8 mouse cellular contexts compared by ENCODE assay signal in genomic region chr9:21366541-21367220, GRCm38 (mm10). TPM values are rescaled to one million over a fixed set of nuclear protein-coding genes. Genes with fewer than 3 reads are reported as not detected.
A peak's percentile ranks its signal among the peaks of the same experiment; 100 is the strongest.
DNase-seq lines count a peak whose midpoint lies in the region; ATAC-seq and TF ChIP-seq lines count a peak whose summit lies in the region.

No protein-coding gene starts in this region.

- peak overlapping the region; percentile 68 for H3K4me2 ChIP-seq in liver, postnatal 0 days (ENCODE audit: low read depth, low read length)
- H3K4me2 ChIP-seq in neural tube, embryonic 15.5 days = peak overlapping the region; percentile 70

- H3K9ac ChIP-seq in liver, postnatal 0 days (replicated peaks) = no peak overlapping the region
- H3K9ac ChIP-seq in neural tube, embryonic 15.5 days (replicated peaks) = peak overlapping the region; percentile 49

- TF ChIP-seq POLR2A in bone marrow, adult 2 months (IDR thresholded peaks at IDR 0.05; ENCODE audit: borderline replicate concordance, control insufficient read depth, low read depth, low read length) = no peak
- no peak for TF ChIP-seq POLR2A in thymus, adult 2 months (IDR thresholded peaks at IDR 0.05; ENCODE audit: control insufficient read depth, extremely low read depth, insufficient read depth, low read length, poor library complexity)

- no peak for TF ChIP-seq EP300 in liver, postnatal 0 days (IDR thresholded peaks at IDR 0.05; ENCODE audit: low read depth)

- TF ChIP-seq CTCF in E14TG2a.4 (conservative IDR thresholded peaks at IDR 0.05; ENCODE audit: low read length) = peak; percentile 100
- peak; percentile 45 for TF ChIP-seq CTCF in bone marrow, adult 2 months (IDR thresholded peaks at IDR 0.05; ENCODE audit: control insufficient read depth, insufficient read depth, low read length)
- TF ChIP-seq CTCF in liver, postnatal 0 days (IDR thresholded peaks at IDR 0.05; ENCODE audit: low read depth) = peak; percentile 91
- no peak for TF ChIP-seq CTCF in thymus, adult 2 months (IDR thresholded peaks at IDR 0.05; ENCODE audit: borderline replicate concordance, control insufficient read depth, extremely low read depth, insufficient read depth, low read length, poor library complexity)

- peak; percentile 39 for ATAC-seq in erythroblast, adult 5-6 weeks (replicated peaks; ENCODE audit: low FRiP score, poor library complexity, severe bottlenecking)
- peak; percentile 0; the same call in 1 of the 2 replicates for ATAC-seq in liver, postnatal 0 days
- peak; percentile 30 for ATAC-seq in neural tube, embryonic 15.5 days (ENCODE audit: low FRiP score)

- H3K9me3 ChIP-seq in E14TG2a.4 (ENCODE audit: low read length) = no peaks in the 10 kb centered on the region
- no peaks in the 10 kb centered on the region for H3K9me3 ChIP-seq in liver, postnatal 0 days (ENCODE audit: low read length)
- no peaks in the 10 kb centered on the region for H3K9me3 ChIP-seq in neural tube, embryonic 15.5 days (replicated peaks)

- peak overlapping the region; percentile 72 for H3K4me3 ChIP-seq in E14TG2a.4 (replicated peaks; ENCODE audit: low read length)
- peak overlapping the region; percentile 64 for H3K4me3 ChIP-seq in bone marrow, adult 2 months (replicated peaks; ENCODE audit: control insufficient read depth, low read depth, low read length)
- peak overlapping the region; percentile 95 for H3K4me3 ChIP-seq in liver, postnatal 0 days (ENCODE audit: low read depth, low read length)
- H3K4me3 ChIP-seq in neural tube, embryonic 15.5 days (replicated peaks) = peak overlapping the region; percentile 88
- H3K4me3 ChIP-seq in thymus, adult 2 months (ENCODE audit: control insufficient read depth, insufficient read depth, low read length) = peak overlapping the region; percentile 35; the same call in 1 of the 2 replicates

- intact Hi-C loops in heart, postnatal 10 days (cut with DNase I) = loop anchor here (1.0 to 2.0 kb wide), 2 partner anchors 44 to 102 kb away; no protein-coding TSS in a partner anchor

- peak overlapping the region; percentile 49 for H3K27ac ChIP-seq in bone marrow, adult 2 months (ENCODE audit: control insufficient read depth, insufficient read depth, low read depth, low read length, poor library complexity)
- H3K27ac ChIP-seq in liver, postnatal 0 days (ENCODE audit: low read depth) = peak overlapping the region; percentile 82
- H3K27ac ChIP-seq in neural tube, embryonic 15.5 days (replicated peaks) = peak overlapping the region; percentile 93
- peak overlapping the region; percentile 95 for H3K27ac ChIP-seq in thymus, adult 2 months (ENCODE audit: control insufficient read depth, insufficient read depth, low read length)

- peaks cover 22% of the 10 kb centered on the region for H3K36me3 ChIP-seq in E14TG2a.4 (ENCODE audit: insufficient read depth, low read length)
- no peaks in the 10 kb centered on the region for H3K36me3 ChIP-seq in liver, postnatal 0 days (replicated peaks; ENCODE audit: insufficient read depth, low read length)
- no peaks in the 10 kb centered on the region for H3K36me3 ChIP-seq in neural tube, embryonic 15.5 days
- no peaks in the 10 kb centered on the region for H3K36me3 ChIP-seq in thymus, adult 2 months (ENCODE audit: control insufficient read depth, insufficient read depth, low read length)

- DNase-seq in heart, postnatal 10 days = peak; percentile 59 to 81
- DNase-seq in layer of hippocampus, adult 18-20 months (ENCODE audit: low spot score in 2 of 2) = peak; percentile 53 to 80
- peak; percentile 79 for DNase-seq in liver, postnatal 0 days
- DNase-seq in thymus, adult 2 months = peak; percentile 78

- H3K4me1 ChIP-seq in E14TG2a.4 (replicated peaks; ENCODE audit: low read depth, low read length) = peaks cover 41% of the 10 kb centered on the region
- H3K4me1 ChIP-seq in bone marrow, adult 2 months (ENCODE audit: control insufficient read depth, insufficient read depth, low read length) = peaks cover 1% of the 10 kb centered on the region
- peaks cover 14% of the 10 kb centered on the region for H3K4me1 ChIP-seq in liver, postnatal 0 days (ENCODE audit: insufficient read depth)
- peaks cover 31% of the 10 kb centered on the region for H3K4me1 ChIP-seq in neural tube, embryonic 15.5 days
- H3K4me1 ChIP-seq in thymus, adult 2 months (replicated peaks; ENCODE audit: control insufficient read depth, insufficient read depth, low read length) = peaks cover 12% of the 10 kb centered on the region

- H3K27me3 ChIP-seq in E14TG2a.4 (ENCODE audit: insufficient read depth, low read length) = peaks cover 10% of the 10 kb centered on the region
- no peaks in the 10 kb centered on the region for H3K27me3 ChIP-seq in liver, postnatal 0 days (ENCODE audit: insufficient read depth, low read length)
- H3K27me3 ChIP-seq in neural tube, embryonic 15.5 days (replicated peaks) = no peaks in the 10 kb centered on the region
- H3K27me3 ChIP-seq in thymus, adult 2 months (ENCODE audit: control insufficient read depth, insufficient read depth, low read length) = no peaks in the 10 kb centered on the region

- 20% methylated on average over 14 of the region's 14 CpGs for WGBS in bone marrow, adult 2 months
- WGBS in liver, postnatal 0 days (ENCODE audit: insufficient replicate concordance) = 25% methylated on average over 14 of the region's 14 CpGs
- 32% methylated on average over 14 of the region's 14 CpGs for WGBS in neural tube, embryonic 15.5 days
- WGBS in thymus, adult 2 months = 25% methylated on average over 14 of the region's 14 CpGs

RNA-seq across cellular contexts. Expression of gene Ilf3, which starts 1.0 kb away (rescaled TPM):
- 24.2 and 40.1 TPM in 2 replicates for polyA plus RNA-seq in bone marrow, adult 2 months (2011; ENCODE audit: insufficient read depth, insufficient read length, low replicate concordance, missing spikeins)
- 12.5 and 15.2 TPM in 2 replicates for total RNA-seq in erythroblast, adult 5-6 weeks (2015; ENCODE audit: low replicate concordance)
- 14.2 and 16.5 TPM in 2 replicates for total RNA-seq in erythroblast, adult 5-6 weeks (2017; ENCODE audit: low replicate concordance)
- 10 to 100 TPM; 41.3 to 51.0 TPM for total RNA-seq in heart, postnatal 10 days (2021)
- total RNA-seq in layer of hippocampus, adult 18-20 months (2021) = 100 to 1,000 TPM in 1 of 2 experiments, 10 to 100 TPM in 1; 99.2 to 101 TPM
- polyA plus RNA-seq in liver, postnatal 0 days (2015; fragmentation: Nextera tagmentation; extraction: Ambion mirVana) = 19.1 and 23.5 TPM in 2 replicates
- polyA plus RNA-seq in neural tube, embryonic 15.5 days (2015; fragmentation: Nextera tagmentation; extraction: Ambion mirVana) = 189 and 205 TPM in 2 replicates
- polyA plus RNA-seq in thymus, adult 2 months (2012; rRNA removed) = 151 and 157 TPM in 2 replicates

RNA-seq across cellular contexts. Expression of gene Qtrt1, which starts 45.0 kb away (rescaled TPM):
- polyA plus RNA-seq in bone marrow, adult 2 months (2011; ENCODE audit: insufficient read depth, insufficient read length, low replicate concordance, missing spikeins) = 24.8 and 56.3 TPM in 2 replicates
- 1.7 and 8.8 TPM in 2 replicates for total RNA-seq in erythroblast, adult 5-6 weeks (2015; ENCODE audit: low replicate concordance)
- total RNA-seq in erythroblast, adult 5-6 weeks (2017; ENCODE audit: low replicate concordance) = 1.4 and 5.1 TPM in 2 replicates
- total RNA-seq in heart, postnatal 10 days (2021) = 10 to 100 TPM; 10.6 to 11.5 TPM
- total RNA-seq in layer of hippocampus, adult 18-20 months (2021) = 10 to 100 TPM; 26.0 to 36.4 TPM
- 11.3 and 13.7 TPM in 2 replicates for polyA plus RNA-seq in liver, postnatal 0 days (2015; fragmentation: Nextera tagmentation; extraction: Ambion mirVana)
- polyA plus RNA-seq in neural tube, embryonic 15.5 days (2015; fragmentation: Nextera tagmentation; extraction: Ambion mirVana) = 47.6 and 55.6 TPM in 2 replicates
- 46.4 and 48.2 TPM in 2 replicates for polyA plus RNA-seq in thymus, adult 2 months (2012; rRNA removed)

RNA-seq across cellular contexts. Expression of gene Slc44a2, which starts 46.2 kb away (rescaled TPM):
- polyA plus RNA-seq in bone marrow, adult 2 months (2011; ENCODE audit: insufficient read depth, insufficient read length, low replicate concordance, missing spikeins) = 57.3 and 106 TPM in 2 replicates
- 10.6 and 17.1 TPM in 2 replicates for total RNA-seq in erythroblast, adult 5-6 weeks (2015; ENCODE audit: low replicate concordance)
- 11.7 and 14.5 TPM in 2 replicates for total RNA-seq in erythroblast, adult 5-6 weeks (2017; ENCODE audit: low replicate concordance)
- total RNA-seq in heart, postnatal 10 days (2021) = 10 to 100 TPM; 86.7 to 95.4 TPM
- total RNA-seq in layer of hippocampus, adult 18-20 months (2021) = 10 to 100 TPM; 44.7 to 48.0 TPM
- 12.8 and 14.4 TPM in 2 replicates for polyA plus RNA-seq in liver, postnatal 0 days (2015; fragmentation: Nextera tagmentation; extraction: Ambion mirVana)
- polyA plus RNA-seq in neural tube, embryonic 15.5 days (2015; fragmentation: Nextera tagmentation; extraction: Ambion mirVana) = 68.4 and 79.7 TPM in 2 replicates
- 477 and 505 TPM in 2 replicates for polyA plus RNA-seq in thymus, adult 2 months (2012; rRNA removed)

RNA-seq across cellular contexts. Expression of gene Ap1m2, which starts 54.5 kb away (rescaled TPM):
- polyA plus RNA-seq in bone marrow, adult 2 months (2011; ENCODE audit: insufficient read depth, insufficient read length, low replicate concordance, missing spikeins) = 1.8 TPM in 1 of 2 replicates, not detected in the other
- 0.58 TPM in 1 of 2 replicates, not detected in the other for total RNA-seq in erythroblast, adult 5-6 weeks (2015; ENCODE audit: low replicate concordance)
- total RNA-seq in erythroblast, adult 5-6 weeks (2017; ENCODE audit: low replicate concordance) = not detected in 2 replicates
- total RNA-seq in heart, postnatal 10 days (2021) = not detected
- total RNA-seq in layer of hippocampus, adult 18-20 months (2021) = under 1 TPM; 0.18 to 0.30 TPM
- polyA plus RNA-seq in liver, postnatal 0 days (2015; fragmentation: Nextera tagmentation; extraction: Ambion mirVana) = 0.32 and 0.54 TPM in 2 replicates
- 2.5 and 12.1 TPM in 2 replicates for polyA plus RNA-seq in neural tube, embryonic 15.5 days (2015; fragmentation: Nextera tagmentation; extraction: Ambion mirVana)
- 9.6 and 11.1 TPM in 2 replicates for polyA plus RNA-seq in thymus, adult 2 months (2012; rRNA removed)

RNA-seq across cellular contexts. Expression of gene Dnm2, which starts 58.0 kb away (rescaled TPM):
- polyA plus RNA-seq in bone marrow, adult 2 months (2011; ENCODE audit: insufficient read depth, insufficient read length, low replicate concordance, missing spikeins) = 86.9 and 130 TPM in 2 replicates
- 40.5 and 46.4 TPM in 2 replicates for total RNA-seq in erythroblast, adult 5-6 weeks (2015; ENCODE audit: low replicate concordance)
- 72.2 and 100 TPM in 2 replicates for total RNA-seq in erythroblast, adult 5-6 weeks (2017; ENCODE audit: low replicate concordance)
- total RNA-seq in heart, postnatal 10 days (2021) = 10 to 100 TPM; 90.0 to 90.6 TPM
- 10 to 100 TPM; 59.8 to 59.9 TPM for total RNA-seq in layer of hippocampus, adult 18-20 months (2021)
- polyA plus RNA-seq in liver, postnatal 0 days (2015; fragmentation: Nextera tagmentation; extraction: Ambion mirVana) = 29.5 and 35.2 TPM in 2 replicates
- polyA plus RNA-seq in neural tube, embryonic 15.5 days (2015; fragmentation: Nextera tagmentation; extraction: Ambion mirVana) = 58.5 and 63.7 TPM in 2 replicates
- polyA plus RNA-seq in thymus, adult 2 months (2012; rRNA removed) = 374 and 422 TPM in 2 replicates

Comparison
In these comparisons a context has a peak if more than half of its experiments do, and no peak if none do; other contexts are left out.
1. Peak in every context shown above with its lines: DNase-seq, ATAC-seq, H3K4me3 ChIP-seq and H3K27ac ChIP-seq.
2. H3K4me3 ChIP-seq: peak in every context shown above with its lines; median percentile 95 in liver, postnatal 0 days; 88 in neural tube, embryonic 15.5 days; 72 in E14TG2a.4; 64 in bone marrow, adult 2 months; 35 in thymus, adult 2 months.